Mouse (Mus musculus): ENCODE results near the gene Clec18a. TPM values are rescaled to one million over a fixed set of nuclear protein-coding genes. Genes with fewer than 3 reads are reported as not detected.
"Not testable (repeated sequence)": the region's sequence is repeated elsewhere in the genome, so short reads cannot be mapped to it uniquely, and the experiment has no call there.

The Clec18a gene
- total and polyA plus RNA-seq, 2 experiments from 2014 or later, result 0.05 TPM; not detected in 1

DNA sequence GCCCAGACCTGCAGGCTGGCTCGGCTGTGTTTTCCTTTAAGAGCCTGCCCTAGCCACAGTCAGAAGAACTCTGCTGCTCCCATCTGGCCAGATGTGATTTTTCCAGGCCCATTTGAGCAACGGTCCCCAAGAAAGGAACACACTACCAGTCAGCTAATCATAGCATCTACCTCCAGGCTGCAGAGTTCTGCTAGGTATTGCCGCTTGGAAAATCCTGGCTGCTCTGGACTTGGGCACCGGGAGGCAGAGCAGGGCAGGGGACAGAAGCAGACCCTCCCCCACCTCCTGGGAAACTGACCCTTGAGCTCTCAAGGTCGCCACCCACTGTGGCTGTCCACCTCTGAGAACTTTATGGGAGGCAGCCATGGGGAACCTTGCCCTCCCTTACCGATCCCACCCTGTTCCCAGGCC, 12.4 kb downstream of the Clec18a start:
- Histone ChIP-seq H3K9ac (replicated peaks; ENCODE audit: low read depth, low read length) (no peak overlapping the region), H3K36me3 (replicated peaks; ENCODE audit: control insufficient read depth, insufficient read depth, low read length) (no peaks in the 10 kb centered on the region), H3K4me3 (ENCODE audit: low read depth, low read length) (no peak overlapping the region), H3K4me2 (ENCODE audit: low read depth, low read length) (no peak overlapping the region), H3K4me1 (ENCODE audit: control insufficient read depth, insufficient read depth) (no peaks in the 10 kb centered on the region), H3K27ac (ENCODE audit: low read depth) (no peak overlapping the region), H3K9me3 (replicated peaks; ENCODE audit: control insufficient read depth, low read length) (no peaks in the 10 kb centered on the region), H3K27me3 (ENCODE audit: control insufficient read depth, insufficient read depth, low read length) (no peaks in the 10 kb centered on the region)
- 26% methylated on average over 6 of the region's 6 CpGs for WGBS
- ATAC-seq (ENCODE audit: insufficient read depth, low read depth) (peak; percentile 55; the same call in 1 of the 2 replicates), DNase-seq (ENCODE audit: low spot score) (no peak)
- TF ChIP-seq CTCF (IDR thresholded peaks at IDR 0.05; ENCODE audit: low read depth) (peak; percentile 58), EP300 (IDR thresholded peaks at IDR 0.05; ENCODE audit: low read depth) (no peak)

GRCm38 (mm10) chr8:111079461-111079860, 12.8 kb downstream of the Clec18a start:
- Histone ChIP-seq H3K4me1 (ENCODE audit: control insufficient read depth, insufficient read depth) (no peaks in the 10 kb centered on the region), H3K9ac (replicated peaks; ENCODE audit: low read depth, low read length) (no peak overlapping the region), H3K9me3 (replicated peaks; ENCODE audit: control insufficient read depth, low read length) (no peaks in the 10 kb centered on the region), H3K27ac (ENCODE audit: low read depth) (no peak overlapping the region), H3K4me3 (ENCODE audit: low read depth, low read length) (no peak overlapping the region), H3K36me3 (replicated peaks; ENCODE audit: control insufficient read depth, insufficient read depth, low read length) (no peaks in the 10 kb centered on the region), H3K27me3 (ENCODE audit: control insufficient read depth, insufficient read depth, low read length) (no peaks in the 10 kb centered on the region), H3K4me2 (ENCODE audit: low read depth, low read length) (no peak overlapping the region)
- no peak for TF ChIP-seq CTCF (IDR thresholded peaks at IDR 0.05; ENCODE audit: low read depth)
- TF ChIP-seq EP300 (IDR thresholded peaks at IDR 0.05; ENCODE audit: low read depth), result no peak
- WGBS, result 57% methylated on average over 5 of the region's 5 CpGs
- DNase-seq (ENCODE audit: low spot score) (no peak), ATAC-seq (ENCODE audit: insufficient read depth, low read depth) (no peak)

- Histone ChIP-seq H3K4me3 (ENCODE audit: low read depth, low read length) (no peak overlapping the region), H3K9ac (replicated peaks; ENCODE audit: low read depth, low read length) (no peak overlapping the region), H3K36me3 (replicated peaks; ENCODE audit: control insufficient read depth, insufficient read depth, low read length) (no peaks in the 10 kb centered on the region), H3K9me3 (replicated peaks; ENCODE audit: control insufficient read depth, low read length) (no peaks in the 10 kb centered on the region), H3K4me1 (ENCODE audit: control insufficient read depth, insufficient read depth) (no peaks in the 10 kb centered on the region), H3K27ac (ENCODE audit: low read depth) (no peak overlapping the region), H3K4me2 (ENCODE audit: low read depth, low read length) (no peak overlapping the region), H3K27me3 (ENCODE audit: control insufficient read depth, insufficient read depth, low read length) (no peaks in the 10 kb centered on the region)
- DNase-seq (ENCODE audit: low spot score), result no peak
- ATAC-seq (ENCODE audit: insufficient read depth, low read depth), result no peak
- TF ChIP-seq CTCF (IDR thresholded peaks at IDR 0.05; ENCODE audit: low read depth) (no peak), EP300 (IDR thresholded peaks at IDR 0.05; ENCODE audit: low read depth) (no peak)
- WGBS, result 82% methylated on average over 3 of the region's 3 CpGs
These were observed 16.3 kb downstream of the Clec18a start for GRCm38 (mm10) chr8:111075926-111076325.

GRCm38 (mm10) chr8:111068660-111069059, 23.6 kb downstream of the Clec18a start:
- not testable (repeated sequence) for ATAC-seq (ENCODE audit: insufficient read depth, low read depth); H3K27ac ChIP-seq (ENCODE audit: low read depth); H3K4me2 ChIP-seq (ENCODE audit: low read depth, low read length); H3K36me3 ChIP-seq (replicated peaks; ENCODE audit: control insufficient read depth, insufficient read depth, low read length); DNase-seq (ENCODE audit: low spot score); H3K4me3 ChIP-seq (ENCODE audit: low read depth, low read length); H3K4me1 ChIP-seq (ENCODE audit: control insufficient read depth, insufficient read depth); H3K9ac ChIP-seq (replicated peaks; ENCODE audit: low read depth, low read length); H3K9me3 ChIP-seq (replicated peaks; ENCODE audit: control insufficient read depth, low read length); H3K27me3 ChIP-seq (ENCODE audit: control insufficient read depth, insufficient read depth, low read length)
- WGBS, result 81% methylated on average over 9 of the region's 9 CpGs

- Histone ChIP-seq H3K9ac (replicated peaks; ENCODE audit: low read depth, low read length) (no peak overlapping the region), H3K4me3 (ENCODE audit: low read depth, low read length) (no peak overlapping the region), H3K36me3 (replicated peaks; ENCODE audit: control insufficient read depth, insufficient read depth, low read length) (no peaks in the 10 kb centered on the region), H3K27ac (ENCODE audit: low read depth) (no peak overlapping the region), H3K4me1 (ENCODE audit: control insufficient read depth, insufficient read depth) (no peaks in the 10 kb centered on the region), H3K4me2 (ENCODE audit: low read depth, low read length) (no peak overlapping the region), H3K9me3 (replicated peaks; ENCODE audit: control insufficient read depth, low read length) (no peaks in the 10 kb centered on the region), H3K27me3 (ENCODE audit: control insufficient read depth, insufficient read depth, low read length) (no peaks in the 10 kb centered on the region)
- no peak for ATAC-seq (ENCODE audit: insufficient read depth, low read depth)
- DNase-seq (ENCODE audit: low spot score), result no peak
- TF ChIP-seq EP300 (IDR thresholded peaks at IDR 0.05; ENCODE audit: low read depth), result no peak
- no peak for TF ChIP-seq CTCF (IDR thresholded peaks at IDR 0.05; ENCODE audit: low read depth)
- WGBS, result 29% methylated on average over 10 of the region's 10 CpGs
These were observed 24.8 kb downstream of the Clec18a start for GRCm38 (mm10) chr8:111067439-111067838.

GRCm38 (mm10) chr8:111066308-111066707, 25.9 kb downstream of the Clec18a start:
- TF ChIP-seq CTCF (IDR thresholded peaks at IDR 0.05; ENCODE audit: low read depth), result no peak
- H3K36me3 ChIP-seq (replicated peaks; ENCODE audit: control insufficient read depth, insufficient read depth, low read length), result no peaks in the 10 kb centered on the region
- DNase-seq (ENCODE audit: low spot score) (no peak), ATAC-seq (ENCODE audit: insufficient read depth, low read depth) (no peak)
- no peak overlapping the region for H3K4me3 ChIP-seq (ENCODE audit: low read depth, low read length)
- no peak overlapping the region for H3K4me2 ChIP-seq (ENCODE audit: low read depth, low read length)
- no peak overlapping the region for H3K9ac ChIP-seq (replicated peaks; ENCODE audit: low read depth, low read length)
- 50% methylated on average over 4 of the region's 4 CpGs for WGBS
- H3K27me3 ChIP-seq (ENCODE audit: control insufficient read depth, insufficient read depth, low read length), result no peaks in the 10 kb centered on the region
- H3K9me3 ChIP-seq (replicated peaks; ENCODE audit: control insufficient read depth, low read length), result no peaks in the 10 kb centered on the region
- H3K27ac ChIP-seq (ENCODE audit: low read depth), result no peak overlapping the region
- no peaks in the 10 kb centered on the region for H3K4me1 ChIP-seq (ENCODE audit: control insufficient read depth, insufficient read depth)

Measured in heart, postnatal 0 days (tissue).